Mouse (Mus musculus): ENCODE data around the gene Doc2b. TPM values are rescaled to one million over a fixed set of nuclear protein-coding genes. Genes with fewer than 3 reads are reported as not detected.
"Not testable (repeated sequence)": the region's sequence is repeated elsewhere in the genome, so short reads cannot be mapped to it uniquely, and the experiment has no call there.

Gene Doc2b
- polyA plus RNA-seq, 1 experiment from 2014 or later = 0.61 TPM

- H3K4me1 ChIP-seq (ENCODE audit: control insufficient read depth, insufficient read depth, low read length) = peaks cover 31% of the 10 kb centered on the region
- ATAC-seq = peak; percentile 72
- H3K9me3 ChIP-seq (ENCODE audit: control insufficient read depth, low read length) = no peaks in the 10 kb centered on the region
- H3K4me2 ChIP-seq (ENCODE audit: low read depth, low read length) = peak overlapping the region; percentile 82
- H3K27ac ChIP-seq (ENCODE audit: low read length) = peak overlapping the region; percentile 97
- H3K36me3 ChIP-seq (ENCODE audit: control insufficient read depth, insufficient read depth, low read length) = no peaks in the 10 kb centered on the region
- peak overlapping the region; percentile 90 for H3K4me3 ChIP-seq (ENCODE audit: low read length)
- H3K9ac ChIP-seq (ENCODE audit: low read depth, low read length) = peak overlapping the region; percentile 100
- H3K27me3 ChIP-seq (replicated peaks; ENCODE audit: control insufficient read depth, insufficient read depth, low read length) = no peaks in the 10 kb centered on the region
- WGBS = under 1% methylated on average over 47 of the region's 52 CpGs
Observed at GRCm38 (mm10) chr11:75733227-75733940, 62.5 kb downstream of the Doc2b start.

GRCm38 (mm10) chr11:75732434-75733226 lies 63.2 kb downstream of the Doc2b start, which contains the start of gene Ywhae:
Gene Ywhae (plus strand): TSS chr11:75732869.
- Histone ChIP-seq H3K27ac (ENCODE audit: low read length) (peak within 1 kb of the TSS; percentile 97), H3K36me3 (ENCODE audit: control insufficient read depth, insufficient read depth, low read length) (no peaks in the 10 kb centered on the region), H3K4me1 (ENCODE audit: control insufficient read depth, insufficient read depth, low read length) (peaks cover 31% of the 10 kb centered on the region), H3K9me3 (ENCODE audit: control insufficient read depth, low read length) (no peaks in the 10 kb centered on the region), H3K27me3 (replicated peaks; ENCODE audit: control insufficient read depth, insufficient read depth, low read length) (no peaks in the 10 kb centered on the region), H3K9ac (ENCODE audit: low read depth, low read length) (peak within 1 kb of the TSS; percentile 100), H3K4me3 (ENCODE audit: low read length) (peak within 1 kb of the TSS; percentile 90), H3K4me2 (ENCODE audit: low read depth, low read length) (peak within 1 kb of the TSS; percentile 82)
- WGBS = under 1% methylated on average over 74 of the region's 76 CpGs
- peak; percentile 95 for ATAC-seq

GRCm38 (mm10) chr11:75727659-75728058 lies 68.2 kb downstream of the Doc2b start:
- not testable (repeated sequence) for H3K4me2 ChIP-seq (ENCODE audit: low read depth, low read length); H3K27ac ChIP-seq (ENCODE audit: low read length); H3K4me1 ChIP-seq (ENCODE audit: control insufficient read depth, insufficient read depth, low read length); ATAC-seq; H3K27me3 ChIP-seq (replicated peaks; ENCODE audit: control insufficient read depth, insufficient read depth, low read length); H3K36me3 ChIP-seq (ENCODE audit: control insufficient read depth, insufficient read depth, low read length); H3K9ac ChIP-seq (ENCODE audit: low read depth, low read length); H3K4me3 ChIP-seq (ENCODE audit: low read length); H3K9me3 ChIP-seq (ENCODE audit: control insufficient read depth, low read length)
- whole genome bisulfite sequencing = 78% methylated on average over 6 of the region's 6 CpGs

GRCm38 (mm10) chr11:75727168-75727567 lies 68.7 kb downstream of the Doc2b start:
- 62% methylated on average over 2 of the region's 2 CpGs for WGBS
- no peak for ATAC-seq
- no peak overlapping the region for H3K27ac ChIP-seq (ENCODE audit: low read length)
- peaks cover 9% of the 10 kb centered on the region; the same call in 1 of the 2 replicates for H3K4me1 ChIP-seq (ENCODE audit: control insufficient read depth, insufficient read depth, low read length)
- no peaks in the 10 kb centered on the region for H3K27me3 ChIP-seq (replicated peaks; ENCODE audit: control insufficient read depth, insufficient read depth, low read length)
- no peaks in the 10 kb centered on the region for H3K36me3 ChIP-seq (ENCODE audit: control insufficient read depth, insufficient read depth, low read length)
- H3K9me3 ChIP-seq (ENCODE audit: control insufficient read depth, low read length) = no peaks in the 10 kb centered on the region
- H3K9ac ChIP-seq (ENCODE audit: low read depth, low read length) = no peak overlapping the region
- H3K4me3 ChIP-seq (ENCODE audit: low read length) = no peak overlapping the region
- no peak overlapping the region for H3K4me2 ChIP-seq (ENCODE audit: low read depth, low read length)

GRCm38 (mm10) chr11:75722339-75722738 lies 73.5 kb downstream of the Doc2b start:
- Histone ChIP-seq H3K9me3 (ENCODE audit: control insufficient read depth, low read length) (no peaks in the 10 kb centered on the region), H3K4me3 (ENCODE audit: low read length) (no peak overlapping the region), H3K27me3 (replicated peaks; ENCODE audit: control insufficient read depth, insufficient read depth, low read length) (no peaks in the 10 kb centered on the region), H3K9ac (ENCODE audit: low read depth, low read length) (no peak overlapping the region), H3K27ac (ENCODE audit: low read length) (no peak overlapping the region), H3K36me3 (ENCODE audit: control insufficient read depth, insufficient read depth, low read length) (no peaks in the 10 kb centered on the region), H3K4me1 (ENCODE audit: control insufficient read depth, insufficient read depth, low read length) (no peaks in the 10 kb centered on the region), H3K4me2 (ENCODE audit: low read depth, low read length) (no peak overlapping the region)
- ATAC-seq = no peak
- 48% methylated on average over 4 of the region's 4 CpGs for WGBS

Other genes starting within 250 kb of the Doc2b start
- 84.2 and 98.1 TPM in 2 replicates for gene Pitpna, start 208.0 kb downstream of the Doc2b start, polyA plus RNA-seq (2015; fragmentation: Nextera tagmentation; extraction: Ambion mirVana)
- 20.8 and 21.9 TPM in 2 replicates for gene Inpp5k, start 165.1 kb downstream of the Doc2b start, polyA plus RNA-seq (2015; fragmentation: Nextera tagmentation; extraction: Ambion mirVana)
- 45.5 and 51.2 TPM in 2 replicates for gene Myo1c, start 145.5 kb downstream of the Doc2b start, polyA plus RNA-seq (2015; fragmentation: Nextera tagmentation; extraction: Ambion mirVana)
- gene Crk, start 116.8 kb downstream of the Doc2b start, polyA plus RNA-seq (2015; fragmentation: Nextera tagmentation; extraction: Ambion mirVana) = 91.0 and 94.1 TPM in 2 replicates
- gene Ywhae, start 63.2 kb downstream of the Doc2b start, polyA plus RNA-seq (2015; fragmentation: Nextera tagmentation; extraction: Ambion mirVana) = 648 and 718 TPM in 2 replicates
- 20.1 and 21.1 TPM in 2 replicates for gene Rph3al, start 142.4 kb upstream of the Doc2b start, polyA plus RNA-seq (2015; fragmentation: Nextera tagmentation; extraction: Ambion mirVana)
- gene 1700016K19Rik, start 203.9 kb upstream of the Doc2b start, polyA plus RNA-seq (2015; fragmentation: Nextera tagmentation; extraction: Ambion mirVana) = 2.1 and 2.6 TPM in 2 replicates
- gene Rflnb, start 231.7 kb upstream of the Doc2b start, polyA plus RNA-seq (2015; fragmentation: Nextera tagmentation; extraction: Ambion mirVana) = 43.3 and 48.8 TPM in 2 replicates

Data from intestine, embryonic 16.5 days (tissue).